Mouse (Mus musculus) liver, adult 2 months (tissue): ENCODE results near the gene As3mt. TPM values are rescaled to one million over a fixed set of nuclear protein-coding genes. Genes with fewer than 3 reads are reported as not detected.

Experiments used
- DNase-seq: peaks from one replicate; pipeline ENCODE4 v3.0.0-alpha.2; 2011; ENCODE audit warnings: low read depth, low spot score; ENCODE audit errors: extremely low read depth
- H3K27ac ChIP-seq: fragments of 200-500 bp; replicated peaks from 2 replicates; pipeline ENCODE4 v1.5.1; 2012; ENCODE audit warnings: low read depth, mild to moderate bottlenecking, control low read depth, inconsistent platforms, low read length; ENCODE audit not compliant: insufficient read depth
- H3K27me3 ChIP-seq: fragments of 200-500 bp; 2 replicates; pipeline ENCODE4 v1.6.1; 2012; ENCODE audit warnings: mild to moderate bottlenecking, moderate library complexity, low read length, inconsistent platforms; ENCODE audit not compliant: control insufficient read depth, insufficient read depth
- H3K36me3 ChIP-seq: fragments of 200-500 bp; 2 replicates; pipeline ENCODE4 v1.6.1; 2012; ENCODE audit warnings: low read length, inconsistent platforms; ENCODE audit not compliant: control insufficient read depth, insufficient read depth
- H3K4me1 ChIP-seq: fragments of 200-500 bp; 2 replicates; pipeline ENCODE4 v1.6.1; 2011; ENCODE audit warnings: low read length; ENCODE audit not compliant: control insufficient read depth, insufficient read depth
- H3K4me3 ChIP-seq: fragments of 200-500 bp; 2 replicates; pipeline ENCODE4 v1.5.1; 2011; ENCODE audit warnings: low read depth, mild to moderate bottlenecking, control low read depth, low read length, moderate library complexity; ENCODE audit not compliant: insufficient read depth
- H3K79me2 ChIP-seq: fragments of 200-500 bp; 2 replicates; pipeline ENCODE4 v1.6.1; 2012; ENCODE audit warnings: inconsistent platforms, mild to moderate bottlenecking, low read length, moderate library complexity; ENCODE audit not compliant: control insufficient read depth, insufficient read depth
- H3K9ac ChIP-seq: fragments of 200-500 bp; 2 replicates; pipeline ENCODE4 v1.6.1; 2012; ENCODE audit warnings: low read depth, mild to moderate bottlenecking, control low read depth, inconsistent platforms, low read length
- CTCF ChIP-seq: fragments of 200-500 bp; IDR thresholded peaks from 2 replicates; pipeline ENCODE4 v1.5.1; 2011; ENCODE audit warnings: low read depth, low read length, control low read depth
- POLR2A ChIP-seq: fragments of 200-500 bp; IDR thresholded peaks from 2 replicates; pipeline ENCODE4 v1.6.1; 2011; ENCODE audit warnings: low read length, control low read depth; ENCODE audit not compliant: insufficient read depth; ENCODE audit errors: extremely low read depth
- WGBS: fragments of 180-500 bp; shearing (Covaris S2); methylation state at CpG from one replicate; pipeline ENCODE4 v1.1.7; 2018; 5-methylcytosine and 5-hydroxymethylcytosine counted together
- polyA plus RNA-seq: library from polyadenylated mRNA; depleted of rRNA; stranded (reverse); fragments of >200 nt; gene quantifications from 2 replicates; pipeline ENCODE4 v1.2.3, GENCODE M21; 2012; rRNA removed
- total RNA-seq: library from RNA; depleted of rRNA; stranded (reverse); fragments of >200 nt; gene quantifications from 2 replicates; pipeline ENCODE4 v1.2.3, GENCODE M21; 2014; rRNA removed

As3mt gene
- total and polyA plus RNA-seq, 2 experiments = 19.3 to 67.9 TPM

DNA sequence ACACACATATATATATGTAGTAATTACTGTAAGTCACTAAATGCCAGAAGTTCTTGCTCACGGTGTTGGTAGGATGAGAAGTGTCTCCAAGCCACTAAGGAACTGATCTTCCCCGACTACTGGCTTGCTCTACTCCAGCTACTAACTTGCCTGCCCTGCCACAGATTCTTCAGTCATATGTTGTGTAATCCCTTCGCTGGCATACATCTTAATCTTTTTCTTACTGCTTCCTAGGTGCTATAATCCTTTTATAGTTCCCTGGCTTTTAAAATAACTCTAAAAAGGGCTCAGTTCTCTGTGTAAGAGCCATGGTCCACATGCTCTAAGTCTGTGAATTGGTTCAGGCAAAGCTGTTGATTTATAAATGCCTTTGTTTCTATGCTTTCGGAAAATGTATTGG is 78.4 kb downstream of the As3mt start:
- DNase-seq = no peak

DNA sequence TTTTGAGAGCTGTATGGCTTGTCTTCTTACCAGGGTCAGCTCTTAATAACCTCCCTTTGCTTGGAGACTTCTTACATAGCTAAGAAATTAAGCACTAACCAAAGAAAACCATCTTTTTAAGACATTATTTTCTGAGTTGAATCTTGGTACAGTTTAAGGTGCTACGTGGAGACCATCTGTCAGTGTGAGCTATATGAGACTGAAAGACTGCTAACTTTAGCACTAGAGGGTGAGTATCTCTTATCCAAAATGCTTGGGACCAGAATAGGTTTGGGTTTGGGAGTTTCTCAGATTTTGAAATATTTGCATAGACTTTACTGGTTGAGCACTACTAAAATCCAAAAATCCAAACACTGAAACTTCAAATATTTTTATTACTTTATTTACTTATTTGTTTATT is 82.5 kb downstream of the As3mt start:
- TF ChIP-seq CTCF (no peak), POLR2A (no peak)
- WGBS = 95% methylated on average over 1 of the region's 1 CpGs
- H3K4me1 ChIP-seq = peaks cover 4% of the 10 kb centered on the region
- no peak overlapping the region for H3K27ac ChIP-seq
- H3K79me2 ChIP-seq = no peaks in the 10 kb centered on the region
- H3K9ac ChIP-seq = no peak overlapping the region
- no peaks in the 10 kb centered on the region for H3K36me3 ChIP-seq
- no peak overlapping the region for H3K4me3 ChIP-seq
- H3K27me3 ChIP-seq = no peaks in the 10 kb centered on the region
- no peak for DNase-seq

More for the DNA sequence above, 78.4 kb downstream of the As3mt start:
- Histone ChIP-seq H3K4me3 (no peak overlapping the region), H3K79me2 (no peaks in the 10 kb centered on the region), H3K36me3 (no peaks in the 10 kb centered on the region), H3K9ac (no peak overlapping the region), H3K4me1 (peaks cover 11% of the 10 kb centered on the region), H3K27me3 (no peaks in the 10 kb centered on the region), H3K27ac (no peak overlapping the region)
- 94% methylated on average over 4 of the region's 4 CpGs for WGBS
- TF ChIP-seq POLR2A = no peak
- TF ChIP-seq CTCF = no peak

Other genes with a start within 250 kb of the As3mt start
- 7.3 and 9.9 TPM in 2 replicates for gene Trim8, start 205.8 kb upstream of the As3mt start, total RNA-seq
- 17.7 and 20.0 TPM in 2 replicates for gene Trim8, start 205.8 kb upstream of the As3mt start, polyA plus RNA-seq
- gene Arl3, start 134.3 kb upstream of the As3mt start, total RNA-seq = 21.9 and 25.1 TPM in 2 replicates
- gene Arl3, start 134.3 kb upstream of the As3mt start, polyA plus RNA-seq = 8.7 and 12.7 TPM in 2 replicates
- 33.8 and 34.6 TPM in 2 replicates for gene Sfxn2, start 134.1 kb upstream of the As3mt start, total RNA-seq
- 13.9 and 15.1 TPM in 2 replicates for gene Sfxn2, start 134.1 kb upstream of the As3mt start, polyA plus RNA-seq
- 66.7 and 90.9 TPM in 2 replicates for gene Wbp1l, start 108.4 kb upstream of the As3mt start, total RNA-seq
- gene Wbp1l, start 108.4 kb upstream of the As3mt start, polyA plus RNA-seq = 140 and 169 TPM in 2 replicates
- 106 and 193 TPM in 2 replicates for gene Cyp17a1, start 34.3 kb upstream of the As3mt start, total RNA-seq
- gene Cyp17a1, start 34.3 kb upstream of the As3mt start, polyA plus RNA-seq = 85.1 and 113 TPM in 2 replicates
- gene Borcs7, start 17.6 kb upstream of the As3mt start, total RNA-seq = 4.8 TPM in 2 replicates
- gene Borcs7, start 17.6 kb upstream of the As3mt start, polyA plus RNA-seq = 2.9 and 3.9 TPM in 2 replicates
- gene Cnnm2, start 54.1 kb downstream of the As3mt start, total RNA-seq = 4.4 and 5.3 TPM in 2 replicates
- gene Cnnm2, start 54.1 kb downstream of the As3mt start, polyA plus RNA-seq = 6.3 and 7.1 TPM in 2 replicates